Mouse (Mus musculus) activated CD4-positive, CD25-positive, alpha-beta regulatory T cell (primary cell): ENCODE results near the gene Elavl4. TPM values are rescaled to one million over a fixed set of nuclear protein-coding genes. Genes with fewer than 3 reads are reported as not detected.

Experiments
- polyA plus RNA-seq, 2 experiments: library from polyadenylated mRNA; unstranded; fragments of 100-300 nt; shearing (Covaris generic); gene quantifications; one replicate each; pipeline ENCODE4 v1.2.1; 2017

The Elavl4 gene
- polyA plus RNA-seq, result under 1 TPM in 1 of 2 experiments, not detected in 1; 0.20 TPM

DNA sequence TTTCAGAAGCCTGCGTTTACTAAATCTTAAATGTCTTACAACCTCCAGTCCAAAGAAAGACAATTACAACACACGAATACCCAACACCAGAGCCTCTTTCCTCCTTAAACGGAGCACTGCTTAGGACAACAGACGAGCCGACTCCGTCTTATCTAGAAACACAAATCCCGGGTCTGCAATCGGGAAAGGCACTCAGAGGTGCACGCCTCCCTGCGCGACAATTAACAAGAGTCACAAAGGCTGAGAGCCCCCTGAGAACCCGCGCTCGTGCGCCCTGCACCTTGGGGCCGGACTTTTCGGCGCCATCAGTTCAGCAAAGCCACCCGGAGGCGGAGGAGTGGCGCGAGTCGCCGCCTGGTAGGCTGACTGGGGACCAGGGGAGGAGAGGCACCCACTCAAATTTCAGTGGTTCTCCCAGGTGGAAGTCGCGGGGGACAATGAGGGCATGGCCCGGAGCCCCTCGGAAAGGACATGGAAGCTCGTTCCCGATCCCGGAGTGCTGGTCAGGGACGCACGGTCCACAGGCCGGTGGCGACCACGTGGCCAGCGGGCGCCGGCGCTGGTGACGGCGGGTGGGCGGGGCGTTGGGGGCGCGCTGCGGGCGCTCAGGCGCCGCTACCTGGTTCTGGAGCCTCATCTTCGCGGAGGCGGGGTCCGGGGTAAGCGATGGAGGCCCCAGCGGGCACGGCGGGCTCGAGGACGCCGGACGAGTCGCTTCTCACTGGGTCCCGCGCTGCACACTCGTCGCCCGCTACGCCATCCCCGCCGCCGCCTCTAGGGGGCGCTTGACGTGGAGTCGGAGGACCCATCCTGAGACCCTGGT is at the start of gene Elavl4:
Gene Elavl4 (minus strand): TSS at position 732 of the 823 bp plus-strand sequence.

DNA sequence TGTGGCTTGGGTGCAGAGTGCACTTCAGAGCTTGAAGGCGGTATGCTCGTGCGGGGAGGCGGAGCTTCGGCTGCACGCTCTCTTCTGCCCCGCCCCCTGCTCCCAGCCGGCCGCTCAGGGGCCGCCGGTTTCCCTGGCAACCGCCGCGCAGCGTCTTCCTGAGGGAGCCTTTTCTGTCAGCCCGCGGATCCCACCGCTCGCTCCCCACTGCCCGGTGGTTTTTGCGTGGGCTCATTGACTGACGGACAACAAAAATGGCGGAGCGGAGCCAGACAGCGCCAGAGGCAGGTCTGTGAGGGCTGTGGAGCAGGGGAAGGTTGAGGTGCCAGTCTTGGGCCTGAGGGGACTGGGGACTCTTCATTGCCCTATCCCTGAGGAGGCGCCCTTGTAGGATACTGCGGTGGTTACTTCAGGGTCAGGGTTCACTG is 45.9 kb upstream of the Elavl4 start, which contains the start of gene Agbl4:
Gene Agbl4 (plus strand): TSS at position 44 of the 428 bp plus-strand sequence.

Other genes with a start within 250 kb of the Elavl4 start
- gene Agbl4, start 45.8 kb upstream of the Elavl4 start, polyA plus RNA-seq, result under 1 TPM in 1 of 2 experiments, not detected in 1; 0.10 TPM